Mouse (Mus musculus): ENCODE measurements around the gene Baiap2. TPM values are rescaled to one million over a fixed set of nuclear protein-coding genes. Genes with fewer than 3 reads are reported as not detected.

The Baiap2 gene
- 53.5 and 75.9 TPM in 2 replicates for polyA plus RNA-seq (2012; rRNA removed; ENCODE audit: low replicate concordance)

GRCm38 (mm10) chr11:119942727-119943427, at the start of gene Baiap2:
TSS of gene Baiap2 (plus strand) at chr11:119942763.

GRCm38 (mm10) chr11:119913291-119913934, 29.1 kb upstream of the Baiap2 start, which contains the start of gene Chmp6:
TSS of gene Chmp6 (plus strand) at chr11:119913441.

GRCm38 (mm10) chr11:120046553-120047191, 104.1 kb downstream of the Baiap2 start, which contains the start of gene Aatk:
TSS of gene Aatk (minus strand) at chr11:120047167.

Other genes with a start within 250 kb of the Baiap2 start
- gene Chmp6, start 29.3 kb upstream of the Baiap2 start, polyA plus RNA-seq (2012; rRNA removed; ENCODE audit: low replicate concordance) = 41.9 and 66.8 TPM in 2 replicates
- gene Aatk, start 104.4 kb downstream of the Baiap2 start, polyA plus RNA-seq (2012; rRNA removed; ENCODE audit: low replicate concordance) = 39.8 and 48.6 TPM in 2 replicates
- gene Cep131, start 144.1 kb downstream of the Baiap2 start, polyA plus RNA-seq (2012; rRNA removed; ENCODE audit: low replicate concordance) = 4.7 and 8.3 TPM in 2 replicates
- gene Tepsin, start 156.0 kb downstream of the Baiap2 start, polyA plus RNA-seq (2012; rRNA removed; ENCODE audit: low replicate concordance) = 43.0 and 47.8 TPM in 2 replicates
- 37.7 and 69.0 TPM in 2 replicates for gene Ndufaf8, start 156.2 kb downstream of the Baiap2 start, polyA plus RNA-seq (2012; rRNA removed; ENCODE audit: low replicate concordance)
- gene Slc38a10, start 208.6 kb downstream of the Baiap2 start, polyA plus RNA-seq (2012; rRNA removed; ENCODE audit: low replicate concordance) = 225 and 262 TPM in 2 replicates

All from mammary gland, adult 2 months (tissue).